Mouse (Mus musculus) liver, embryonic 11.5 days (tissue): ENCODE results near the gene Plekhj1. TPM values are rescaled to one million over a fixed set of nuclear protein-coding genes. Genes with fewer than 3 reads are reported as not detected.
"Not testable (repeated sequence)": the region's sequence is repeated elsewhere in the genome, so short reads cannot be mapped to it uniquely, and the experiment has no call there.

Experiments
- ATAC-seq: fragments of 200-750 bp; cut with Nextera tagmentation; replicated peaks from 2 replicates; pipeline ENCODE4 v1.8.0; 2017; ENCODE audit warnings: moderate number of reproducible peaks, mild to moderate bottlenecking, moderate TSS enrichment, moderate library complexity; ENCODE audit not compliant: low FRiP score
- DNase-seq: peaks from one replicate; pipeline ENCODE4 v3.0.0-alpha.2; 2017; ENCODE audit warnings: low spot score
- H3K27ac ChIP-seq: fragments of 300-500 bp; sonication (generic); 2 replicates; pipeline ENCODE4 v1.5.1; 2014; ENCODE audit warnings: mild to moderate bottlenecking, low read depth, low read length, control low read depth
- H3K27me3 ChIP-seq: fragments of 300-500 bp; sonication (generic); replicated peaks from 2 replicates; pipeline ENCODE4 v1.6.1; 2014; ENCODE audit warnings: low read length, mixed read lengths; ENCODE audit not compliant: control insufficient read depth, insufficient read depth
- H3K36me3 ChIP-seq: fragments of 300-500 bp; sonication (generic); 2 replicates; pipeline ENCODE4 v1.6.1; 2014; ENCODE audit warnings: mild to moderate bottlenecking, low read length, moderate library complexity, mixed read lengths; ENCODE audit not compliant: control insufficient read depth, insufficient read depth
- H3K4me1 ChIP-seq: fragments of 300-500 bp; sonication (generic); replicated peaks from 2 replicates; pipeline ENCODE4 v1.6.1; 2014; ENCODE audit warnings: low read length, mixed read lengths; ENCODE audit not compliant: control insufficient read depth, insufficient read depth
- H3K4me2 ChIP-seq: fragments of 300-500 bp; sonication (generic); 2 replicates; pipeline ENCODE4 v1.6.1; 2014; ENCODE audit warnings: mild to moderate bottlenecking, control low read depth, moderate library complexity
- H3K4me3 ChIP-seq: fragments of 300-500 bp; sonication (generic); 2 replicates; pipeline ENCODE4 v1.5.1; 2014; ENCODE audit warnings: low read depth, low read length, control low read depth
- H3K9ac ChIP-seq: fragments of 300-500 bp; sonication (generic); 2 replicates; pipeline ENCODE4 v1.6.1; 2014; ENCODE audit warnings: low read depth, low read length, control low read depth
- H3K9me3 ChIP-seq: fragments of 300-500 bp; sonication (generic); 2 replicates; pipeline ENCODE4 v1.6.1; 2016; ENCODE audit warnings: low read length, inconsistent platforms, mixed read lengths; ENCODE audit not compliant: control insufficient read depth
- WGBS: fragments of 180-500 bp; shearing (Covaris S2); extraction: QIAGEN DNeasy Blood & Tissue Kit; methylation state at CpG from one replicate; pipeline ENCODE4 v1.1.7; 2014; 5-methylcytosine and 5-hydroxymethylcytosine counted together
- polyA plus RNA-seq: library from polyadenylated mRNA; unstranded; fragments of >200 nt; fragmentation: Nextera tagmentation; extraction: Ambion mirVana; gene quantifications from 2 replicates; pipeline ENCODE4 v1.2.1, GENCODE M21; 2014

Plekhj1 gene
- polyA plus RNA-seq, 1 experiment from 2014 or later, result 188 TPM

DNA sequence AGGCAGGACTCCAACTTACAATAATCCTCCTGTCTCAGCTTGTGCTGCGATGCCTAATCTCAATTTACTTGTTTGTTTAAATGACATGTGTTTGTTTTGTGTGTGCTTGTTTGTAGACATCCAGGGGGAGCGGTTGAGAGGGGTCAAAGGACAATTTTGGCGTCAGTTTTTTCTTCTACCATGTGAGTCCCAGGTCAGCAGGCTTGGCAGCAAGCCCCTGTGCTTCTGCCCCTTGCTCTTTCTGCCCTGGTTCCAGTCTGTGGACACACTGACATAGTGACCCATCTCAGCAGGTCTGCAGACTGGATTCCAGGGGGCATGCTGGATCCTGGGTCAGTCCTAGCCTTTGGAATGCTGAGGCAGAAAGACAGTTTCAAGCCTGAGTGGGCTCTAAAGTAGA lies 21.0 kb upstream of the Plekhj1 start:
- Histone ChIP-seq H3K9ac (peak overlapping the region; percentile 3; the same call in 1 of the 2 replicates), H3K27ac (peak overlapping the region; percentile 88), H3K4me3 (no peak overlapping the region), H3K4me2 (peak overlapping the region; percentile 12; the same call in 1 of the 2 replicates), H3K4me1 (peaks cover 17% of the 10 kb centered on the region), H3K9me3 (no peaks in the 10 kb centered on the region), H3K27me3 (no peaks in the 10 kb centered on the region), H3K36me3 (no peaks in the 10 kb centered on the region)
- DNase-seq (no peak), ATAC-seq (peak; percentile 2; the same call in 1 of the 2 replicates)
- WGBS, result 51% methylated on average over 3 of the region's 3 CpGs

DNA sequence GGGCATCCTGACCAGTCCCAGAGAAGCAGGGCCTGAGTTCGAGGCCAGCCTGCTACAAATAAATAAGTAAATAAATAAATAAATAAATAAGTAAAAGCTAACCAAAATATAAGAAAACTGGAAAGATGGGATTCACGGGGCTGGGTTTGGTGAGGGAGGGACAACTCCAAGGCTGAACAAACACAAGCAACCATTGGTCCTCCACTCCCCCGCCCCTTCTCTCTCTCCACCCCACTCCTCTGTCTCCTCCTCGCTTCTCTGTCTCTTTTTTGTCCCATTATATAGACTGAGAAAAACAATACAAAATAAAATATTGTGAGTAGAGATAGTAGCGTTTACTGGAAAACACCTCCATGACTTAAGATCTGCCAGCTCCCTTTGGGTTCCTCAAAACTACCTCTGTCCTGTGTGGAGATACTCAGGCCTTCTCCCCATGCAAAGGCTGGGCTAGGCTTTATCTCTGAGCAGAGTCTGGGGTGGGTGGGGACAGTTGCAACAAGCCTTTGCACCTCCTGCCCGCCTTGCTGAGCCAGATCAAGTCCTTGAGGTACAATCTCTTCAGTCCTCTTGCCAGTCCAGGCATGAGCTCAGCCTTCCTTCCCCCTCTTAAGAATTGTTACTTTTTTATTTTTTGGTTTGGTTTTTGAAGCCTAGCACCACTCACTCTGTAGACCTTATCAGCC lies 20.3 kb upstream of the Plekhj1 start:
- Histone ChIP-seq H3K9ac (0 out of 2 replicates have a peak overlapping the region, but pooled peaks have one; percentile 3), H3K27me3 (no peaks in the 10 kb centered on the region), H3K27ac (peak overlapping the region; percentile 88), H3K4me3 (no peak overlapping the region), H3K36me3 (no peaks in the 10 kb centered on the region), H3K4me1 (peaks cover 11% of the 10 kb centered on the region), H3K9me3 (no peaks in the 10 kb centered on the region), H3K4me2 (peak overlapping the region; percentile 12)
- 42% methylated on average over 6 of the region's 6 CpGs for WGBS
- ATAC-seq (peak; percentile 96), DNase-seq (no peak)

DNA sequence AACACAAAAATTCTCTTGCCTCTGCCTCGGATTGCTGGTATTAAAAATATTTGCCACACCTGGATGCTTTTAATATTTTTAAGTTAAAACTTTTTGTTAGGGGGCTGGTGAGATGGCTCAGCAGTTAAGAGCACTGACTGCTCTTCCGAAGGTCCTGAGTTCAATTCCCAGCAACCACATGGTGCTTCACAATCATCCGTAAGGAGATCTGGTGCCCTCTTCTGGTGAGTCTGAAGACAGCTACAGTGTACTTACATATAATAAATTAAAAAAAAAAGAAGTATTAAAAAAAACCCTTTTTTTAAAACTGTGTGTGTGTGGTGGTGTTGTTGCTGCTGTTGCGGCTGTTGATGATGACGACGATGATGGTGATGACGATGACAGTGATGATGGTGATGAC lies 19.5 kb upstream of the Plekhj1 start:
- H3K27ac ChIP-seq, result peak overlapping the region; percentile 88
- not testable (repeated sequence) for H3K27me3 ChIP-seq, H3K9me3 ChIP-seq, DNase-seq, H3K9ac ChIP-seq, H3K4me1 ChIP-seq, H3K36me3 ChIP-seq, ATAC-seq, H3K4me3 ChIP-seq, H3K4me2 ChIP-seq
- 83% methylated on average over 7 of the region's 7 CpGs for WGBS

DNA sequence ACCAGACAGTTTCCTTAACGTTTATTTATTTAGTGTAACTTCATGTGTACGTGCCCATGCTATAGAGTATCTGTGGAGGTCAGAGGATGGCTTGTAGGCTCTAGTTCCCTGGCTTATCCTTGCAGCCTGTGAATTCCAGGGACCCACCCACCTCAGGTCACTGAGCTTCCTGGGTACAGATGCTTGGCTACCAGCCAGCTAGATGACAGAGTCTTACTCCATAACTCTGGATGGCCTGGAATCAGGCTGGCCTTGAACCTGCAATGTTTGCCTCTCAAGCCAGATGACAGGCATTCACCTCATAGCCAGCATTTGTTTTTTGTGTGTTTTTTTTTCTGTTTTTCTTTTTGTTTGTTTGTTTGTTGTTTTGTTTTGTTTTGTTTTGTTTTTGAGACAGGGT lies 18.7 kb upstream of the Plekhj1 start:
- Histone ChIP-seq H3K27me3 (no peaks in the 10 kb centered on the region), H3K4me1 (peaks cover 10% of the 10 kb centered on the region), H3K27ac (no peak overlapping the region), H3K4me2 (no peak overlapping the region), H3K4me3 (no peak overlapping the region), H3K9me3 (no peaks in the 10 kb centered on the region), H3K36me3 (no peaks in the 10 kb centered on the region), H3K9ac (no peak overlapping the region)
- DNase-seq (no peak), ATAC-seq (no peak)
- 65% methylated on average over 2 of the region's 2 CpGs for WGBS

DNA sequence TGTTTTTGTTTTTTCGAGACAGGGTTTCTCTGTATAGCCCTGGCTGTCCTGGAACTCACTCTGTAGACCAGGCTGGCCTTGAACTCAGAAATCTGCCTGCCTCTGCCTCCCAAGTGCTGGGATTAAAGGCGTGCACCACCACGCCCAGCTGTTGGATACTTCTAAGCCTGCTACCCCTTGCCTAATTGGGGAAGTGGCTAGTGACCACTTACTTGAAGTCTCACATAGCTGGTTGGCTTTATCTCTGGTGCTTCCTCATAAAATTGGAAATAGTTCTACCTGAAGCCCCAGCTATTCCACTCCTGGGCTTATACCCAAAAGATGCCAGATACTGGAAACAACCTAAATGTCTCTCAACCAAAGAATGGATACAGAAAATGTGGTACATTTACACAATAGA lies 17.9 kb upstream of the Plekhj1 start:
- H3K9me3 ChIP-seq, H3K27me3 ChIP-seq, H3K4me3 ChIP-seq, H3K9ac ChIP-seq, H3K27ac ChIP-seq, H3K4me2 ChIP-seq, ATAC-seq, H3K36me3 ChIP-seq, DNase-seq, H3K4me1 ChIP-seq: not testable (repeated sequence)
- WGBS, result 68% methylated on average over 3 of the region's 3 CpGs

DNA sequence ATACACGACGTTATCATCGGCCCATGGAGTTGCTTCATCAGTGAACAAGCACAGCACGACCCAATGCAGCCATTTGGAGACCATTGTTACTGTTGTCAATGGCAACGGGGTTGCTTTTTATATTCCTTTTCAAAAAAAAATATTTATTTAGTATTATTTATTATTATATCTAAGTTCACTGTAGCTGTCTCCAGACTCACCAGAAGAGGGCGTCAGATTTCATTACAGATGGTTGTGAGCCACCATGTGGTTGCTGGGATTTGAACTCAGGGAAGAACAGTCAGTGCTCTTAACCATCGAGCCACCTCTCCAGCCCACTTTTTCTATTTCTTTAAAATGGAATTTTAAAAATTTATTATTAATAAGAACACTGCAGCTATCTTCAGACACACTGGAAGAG lies 16.4 kb upstream of the Plekhj1 start:
- Histone ChIP-seq H3K9ac (no peak overlapping the region), H3K4me3 (no peak overlapping the region), H3K27me3 (peaks cover 9% of the 10 kb centered on the region), H3K36me3 (no peaks in the 10 kb centered on the region), H3K27ac (no peak overlapping the region), H3K4me1 (peaks cover 16% of the 10 kb centered on the region), H3K4me2 (no peak overlapping the region), H3K9me3 (no peaks in the 10 kb centered on the region)
- ATAC-seq (no peak), DNase-seq (no peak)
- WGBS, result 60% methylated on average over 7 of the region's 7 CpGs

DNA sequence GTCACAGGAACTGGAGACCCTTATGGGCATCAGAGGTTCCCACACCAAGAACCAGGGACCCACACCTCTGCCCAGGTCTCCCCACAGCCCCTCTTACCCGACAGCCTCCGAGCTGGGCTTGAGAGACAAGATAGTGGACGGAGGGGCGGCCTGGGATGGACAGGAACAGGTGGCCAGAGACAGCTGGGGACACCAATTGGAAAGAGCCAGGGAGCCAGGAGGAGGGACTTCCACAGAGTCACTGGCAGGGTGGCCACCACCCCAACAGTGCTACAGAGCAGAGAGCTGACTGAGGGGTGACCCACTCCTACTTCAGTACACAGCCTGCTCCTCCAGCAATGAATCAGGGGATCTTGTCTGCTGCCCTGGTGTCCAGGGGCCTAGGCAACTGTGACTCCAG lies 14.9 kb upstream of the Plekhj1 start, which contains the start of gene Jsrp1:
Jsrp1 (minus strand) TSS at position 133 of the 400 bp plus-strand sequence.
- peaks cover 24% of the 10 kb centered on the region for H3K27me3 ChIP-seq
- H3K36me3 ChIP-seq, result no peaks in the 10 kb centered on the region
- H3K4me3 ChIP-seq, result no peak within 1 kb of the TSS
- ATAC-seq (no peak), DNase-seq (no peak)
- 72% methylated on average over 4 of the region's 4 CpGs for WGBS
- no peak within 1 kb of the TSS for H3K27ac ChIP-seq
- no peaks in the 10 kb centered on the region for H3K9me3 ChIP-seq
- peaks cover 19% of the 10 kb centered on the region for H3K4me1 ChIP-seq
- no peak within 1 kb of the TSS for H3K9ac ChIP-seq
- no peak within 1 kb of the TSS for H3K4me2 ChIP-seq

DNA sequence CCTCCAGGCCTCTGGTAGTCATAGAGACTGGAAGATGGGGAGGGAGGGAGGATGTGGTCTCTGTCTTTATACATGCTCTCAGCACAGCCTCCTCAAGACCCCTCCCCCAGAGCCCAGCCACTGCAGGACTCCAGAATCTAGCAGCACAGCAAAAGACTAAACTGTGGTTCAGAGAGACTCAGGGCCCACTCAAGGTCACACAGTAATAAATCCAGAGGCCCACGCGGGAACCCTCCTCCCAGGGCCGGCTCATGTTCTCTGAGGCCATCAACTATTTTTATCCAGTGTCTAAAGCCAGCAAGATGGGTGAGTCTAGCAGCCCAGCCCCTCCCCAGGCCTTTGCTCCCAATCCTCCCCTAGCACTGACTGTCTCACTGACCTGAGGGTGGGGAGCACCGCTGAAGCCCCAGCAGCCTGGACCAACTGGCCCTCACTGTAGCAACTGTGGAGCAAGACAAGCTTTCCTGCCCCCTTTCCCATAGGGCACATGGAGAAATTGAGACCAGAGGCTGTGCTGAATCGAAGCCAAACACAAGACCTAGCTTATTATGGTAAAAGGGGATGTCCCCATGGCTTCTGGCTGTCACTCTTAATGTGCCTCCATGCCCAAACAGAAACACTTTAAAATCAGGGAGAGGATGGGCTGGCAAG lies 14.1 kb upstream of the Plekhj1 start:
- Histone ChIP-seq H3K4me2 (no peak overlapping the region), H3K27me3 (peaks cover 32% of the 10 kb centered on the region), H3K4me1 (peaks cover 27% of the 10 kb centered on the region), H3K4me3 (no peak overlapping the region), H3K27ac (no peak overlapping the region), H3K36me3 (no peaks in the 10 kb centered on the region), H3K9ac (no peak overlapping the region), H3K9me3 (no peaks in the 10 kb centered on the region)
- DNase-seq, result no peak
- ATAC-seq, result no peak
- 66% methylated on average over 5 of the region's 5 CpGs for WGBS

DNA sequence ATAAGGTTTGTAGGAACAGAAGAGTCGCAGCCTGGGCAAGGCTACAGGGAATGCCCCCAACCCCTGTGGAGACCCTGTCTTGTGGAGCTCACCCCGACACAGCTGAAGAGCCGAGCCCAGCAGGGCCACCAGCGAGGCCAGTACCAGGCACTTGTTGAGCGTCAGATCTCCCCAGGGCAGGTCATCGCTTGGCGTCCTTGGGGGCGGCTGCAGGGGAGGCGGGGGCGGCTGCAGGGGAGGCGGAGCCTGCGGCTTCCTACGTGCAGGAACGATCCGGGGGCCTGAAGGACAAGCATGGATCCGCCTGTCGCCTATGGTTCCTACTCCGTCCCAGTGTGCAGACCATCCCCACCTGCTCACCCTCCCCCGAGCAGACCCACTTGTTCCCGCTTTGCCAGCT lies 11.7 kb upstream of the Plekhj1 start:
- H3K4me1 ChIP-seq, result peaks cover 46% of the 10 kb centered on the region
- no peak overlapping the region; the same call in 1 of the 2 replicates for H3K27ac ChIP-seq
- WGBS, result 7% methylated on average over 18 of the region's 20 CpGs
- no peaks in the 10 kb centered on the region for H3K9me3 ChIP-seq
- H3K27me3 ChIP-seq, result peaks cover 44% of the 10 kb centered on the region
- H3K36me3 ChIP-seq, result no peaks in the 10 kb centered on the region
- no peak overlapping the region; the same call in 1 of the 2 replicates for H3K9ac ChIP-seq
- peak overlapping the region; percentile 54 for H3K4me2 ChIP-seq
- DNase-seq, result no peak
- ATAC-seq, result no peak
- peak overlapping the region; percentile 24 for H3K4me3 ChIP-seq
